Mouse (Mus musculus) stomach, embryonic 15.5 days (tissue): Measurements from ENCODE around the gene Slc25a33. TPM values are rescaled to one million over a fixed set of nuclear protein-coding genes. Genes with fewer than 3 reads are reported as not detected.
"Not testable (repeated sequence)": the region's sequence is repeated elsewhere in the genome, so short reads cannot be mapped to it uniquely, and the experiment has no call there.

Source experiments
- ATAC-seq: fragments of 200-750 bp; cut with Nextera tagmentation; 2 replicates; pipeline ENCODE4 v1.8.0; 2017; ENCODE audit warnings: low read depth, moderate number of reproducible peaks, moderate TSS enrichment; ENCODE audit not compliant: insufficient read depth, low FRiP score
- H3K27ac ChIP-seq: fragments of 300-500 bp; sonication (generic); 2 replicates; pipeline ENCODE4 v1.5.1; 2015; ENCODE audit warnings: mild to moderate bottlenecking, inconsistent platforms
- H3K27me3 ChIP-seq: fragments of 300-500 bp; sonication (generic); replicated peaks from 2 replicates; pipeline ENCODE4 v1.6.1; 2015; ENCODE audit warnings: inconsistent platforms
- H3K36me3 ChIP-seq: fragments of 300-500 bp; sonication (generic); 2 replicates; pipeline ENCODE4 v1.6.1; 2015; ENCODE audit warnings: inconsistent platforms
- H3K4me1 ChIP-seq: fragments of 300-500 bp; sonication (generic); 2 replicates; pipeline ENCODE4 v1.6.1; 2015; ENCODE audit warnings: inconsistent platforms
- H3K4me2 ChIP-seq: fragments of 300-500 bp; sonication (generic); 2 replicates; pipeline ENCODE4 v1.6.1; 2015; ENCODE audit warnings: mild to moderate bottlenecking, inconsistent platforms
- H3K4me3 ChIP-seq: fragments of 300-500 bp; sonication (generic); replicated peaks from 2 replicates; pipeline ENCODE4 v1.5.1; 2015; ENCODE audit warnings: inconsistent platforms
- H3K9ac ChIP-seq: fragments of 300-500 bp; sonication (generic); 2 replicates; pipeline ENCODE4 v1.6.1; 2015; ENCODE audit warnings: inconsistent platforms
- H3K9me3 ChIP-seq: fragments of 300-500 bp; sonication (generic); 2 replicates; pipeline ENCODE4 v1.6.1; 2016; ENCODE audit warnings: inconsistent platforms
- WGBS: fragments of 180-500 bp; shearing (Covaris S2); methylation state at CpG from one replicate; pipeline ENCODE4 v1.1.7; 2015; 5-methylcytosine and 5-hydroxymethylcytosine counted together
- polyA plus RNA-seq: library from polyadenylated mRNA; unstranded; fragments of >200 nt; fragmentation: Nextera tagmentation; extraction: Ambion mirVana; gene quantifications from 2 replicates; pipeline ENCODE4 v1.2.1, GENCODE M21; 2015

Slc25a33 gene
- 10.4 and 10.6 TPM in 2 replicates for polyA plus RNA-seq

DNA sequence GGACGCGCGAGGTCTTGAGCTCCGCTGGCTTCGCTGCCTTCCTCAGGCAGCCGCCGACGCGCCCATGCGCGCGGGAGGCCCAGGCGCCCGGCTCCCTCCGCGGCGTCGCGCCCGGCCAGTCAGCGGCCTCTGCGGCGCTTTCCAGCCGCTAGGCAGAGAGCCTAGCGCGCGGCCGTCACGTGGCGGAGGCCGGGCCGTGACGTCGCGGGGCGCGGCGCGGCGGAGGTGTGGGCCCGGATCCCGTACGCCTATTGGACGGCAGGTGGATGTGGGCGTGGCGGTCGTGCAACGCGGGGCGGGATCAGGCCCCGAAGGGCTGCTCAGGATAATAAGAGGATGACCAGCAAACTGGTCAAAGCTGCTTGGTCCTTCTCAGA lies at the start of gene Slc25a33:
Gene Slc25a33 (minus strand): TSS at position 184 of the 377 bp plus-strand sequence.
- Histone ChIP-seq H3K4me2 (peak within 1 kb of the TSS; percentile 99), H3K4me1 (peaks cover 23% of the 10 kb centered on the region), H3K9me3 (no peaks in the 10 kb centered on the region), H3K27ac (peak within 1 kb of the TSS; percentile 53; the same call in 1 of the 2 replicates), H3K9ac (peak within 1 kb of the TSS; percentile 63), H3K36me3 (no peaks in the 10 kb centered on the region), H3K27me3 (no peaks in the 10 kb centered on the region), H3K4me3 (peak within 1 kb of the TSS; percentile 71)
- peak; percentile 96 for ATAC-seq
- under 1% methylated on average over 51 of the region's 51 CpGs for WGBS

DNA sequence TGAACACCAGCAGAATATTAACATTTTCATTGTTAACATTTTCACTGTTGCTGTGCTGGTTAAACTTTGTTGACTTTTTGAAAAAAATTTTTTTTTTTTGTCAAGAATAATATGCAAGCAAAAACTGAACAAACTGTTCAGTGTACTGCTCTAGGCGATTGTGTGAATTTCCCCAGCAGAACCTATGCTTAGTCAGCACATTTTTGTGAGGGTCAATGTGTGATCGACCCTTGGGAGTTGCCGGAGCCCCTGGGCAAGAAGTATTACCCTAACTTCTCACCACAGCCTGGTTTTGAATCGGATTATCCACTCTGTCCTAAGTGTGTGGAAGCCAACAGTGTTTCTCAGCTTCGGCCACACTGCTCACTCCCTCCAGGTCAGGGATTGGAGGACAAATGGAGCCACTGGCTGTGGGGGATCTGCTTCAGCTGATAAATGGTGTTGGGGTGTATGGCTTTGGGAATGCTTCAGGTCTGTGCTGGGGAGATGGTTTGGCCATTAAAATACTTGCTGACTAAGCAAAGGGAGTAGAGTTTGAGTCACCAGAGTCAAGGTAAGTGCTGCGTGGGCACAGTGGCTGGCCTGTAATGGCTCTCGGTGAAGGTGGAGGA lies 48.6 kb upstream of the Slc25a33 start:
- Histone ChIP-seq H3K27me3 (no peaks in the 10 kb centered on the region), H3K4me1 (peaks cover 5% of the 10 kb centered on the region; the same call in 1 of the 2 replicates), H3K36me3 (no peaks in the 10 kb centered on the region), H3K9me3 (no peaks in the 10 kb centered on the region), H3K27ac (no peak overlapping the region), H3K4me2 (no peak overlapping the region), H3K4me3 (no peak overlapping the region), H3K9ac (no peak overlapping the region)
- 64% methylated on average over 7 of the region's 7 CpGs for WGBS
- no peak for ATAC-seq

DNA sequence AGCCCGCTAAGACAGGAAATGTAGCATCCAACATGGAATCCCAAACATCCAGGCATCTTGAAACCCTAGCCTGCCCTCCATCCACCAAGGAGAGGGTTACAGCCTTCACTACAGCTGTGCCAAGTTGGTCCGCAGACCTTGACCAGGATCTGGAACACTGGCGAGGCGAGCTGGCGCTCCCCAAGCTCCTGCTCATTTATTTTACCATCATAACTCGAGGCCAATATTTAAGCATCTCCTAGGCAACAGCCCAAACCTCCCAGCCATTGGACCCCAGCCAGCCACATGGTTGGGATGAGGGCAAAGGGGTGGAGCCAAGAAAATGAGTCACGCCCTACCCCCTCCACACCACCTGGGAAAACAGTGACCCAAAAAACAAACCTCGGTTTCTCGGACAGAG lies 48.0 kb upstream of the Slc25a33 start:
- no peak overlapping the region for H3K4me2 ChIP-seq
- peak; percentile 30; the same call in 1 of the 2 replicates for ATAC-seq
- H3K36me3 ChIP-seq: no peaks in the 10 kb centered on the region

DNA sequence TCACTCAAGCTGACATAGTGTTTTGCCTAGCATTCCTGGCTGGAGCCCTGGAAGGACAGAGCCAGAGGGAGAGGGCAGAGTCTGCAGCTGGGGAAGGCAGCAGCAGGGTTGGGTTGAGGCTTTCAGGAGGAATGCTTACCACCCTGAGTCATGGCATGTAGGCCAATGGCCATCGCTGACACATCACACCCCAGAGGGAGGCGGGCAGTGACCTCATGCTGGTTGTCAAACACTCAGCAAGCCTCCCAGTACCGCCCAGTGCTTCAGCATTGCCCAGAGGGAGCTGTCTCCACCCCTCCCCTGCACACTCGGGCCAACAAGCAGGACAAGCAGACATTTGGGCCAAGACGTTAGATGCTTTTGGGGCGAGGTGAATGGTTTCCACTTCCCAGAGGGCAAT lies 46.5 kb upstream of the Slc25a33 start:
- Histone ChIP-seq H3K9me3 (no peaks in the 10 kb centered on the region), H3K27me3 (no peaks in the 10 kb centered on the region), H3K4me3 (no peak overlapping the region), H3K36me3 (no peaks in the 10 kb centered on the region), H3K9ac (no peak overlapping the region), H3K4me1 (peaks cover 5% of the 10 kb centered on the region; the same call in 1 of the 2 replicates), H3K4me2 (no peak overlapping the region), H3K27ac (no peak overlapping the region)
- ATAC-seq: peak; percentile 76
- WGBS: 36% methylated on average over 6 of the region's 6 CpGs

More for the DNA sequence above, 48.0 kb upstream of the Slc25a33 start:
- 35% methylated on average over 9 of the region's 9 CpGs for WGBS
- Histone ChIP-seq H3K4me1 (peaks cover 5% of the 10 kb centered on the region; the same call in 1 of the 2 replicates), H3K9ac (no peak overlapping the region), H3K27ac (no peak overlapping the region), H3K9me3 (no peaks in the 10 kb centered on the region), H3K27me3 (no peaks in the 10 kb centered on the region), H3K4me3 (no peak overlapping the region)

DNA sequence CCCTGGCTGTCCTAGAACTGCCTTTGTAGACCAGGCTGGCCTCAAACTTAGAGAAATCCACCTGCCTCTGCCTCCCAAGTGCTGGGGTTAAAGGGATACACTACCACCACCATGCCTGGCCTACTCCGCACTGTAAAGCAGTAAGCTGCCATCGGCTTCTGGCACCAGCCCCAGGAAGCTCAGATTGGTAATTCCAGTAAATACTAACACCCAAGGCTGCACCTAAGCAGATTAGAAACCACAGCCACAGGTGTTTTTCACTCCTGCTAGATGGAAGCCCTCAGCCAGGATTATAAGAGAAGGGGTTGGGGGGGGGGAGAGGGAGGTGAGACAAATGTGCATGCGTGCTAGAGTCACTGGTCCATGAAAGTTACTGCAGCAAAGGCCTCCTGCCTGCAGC lies 45.1 kb upstream of the Slc25a33 start:
- Histone ChIP-seq H3K4me1 (peaks cover 5% of the 10 kb centered on the region; the same call in 1 of the 2 replicates), H3K27me3 (no peaks in the 10 kb centered on the region), H3K4me2 (no peak overlapping the region), H3K27ac (no peak overlapping the region), H3K36me3 (no peaks in the 10 kb centered on the region), H3K9me3 (no peaks in the 10 kb centered on the region), H3K9ac (no peak overlapping the region), H3K4me3 (no peak overlapping the region)
- ATAC-seq: no peak
- 71% methylated on average over 3 of the region's 3 CpGs for WGBS

DNA sequence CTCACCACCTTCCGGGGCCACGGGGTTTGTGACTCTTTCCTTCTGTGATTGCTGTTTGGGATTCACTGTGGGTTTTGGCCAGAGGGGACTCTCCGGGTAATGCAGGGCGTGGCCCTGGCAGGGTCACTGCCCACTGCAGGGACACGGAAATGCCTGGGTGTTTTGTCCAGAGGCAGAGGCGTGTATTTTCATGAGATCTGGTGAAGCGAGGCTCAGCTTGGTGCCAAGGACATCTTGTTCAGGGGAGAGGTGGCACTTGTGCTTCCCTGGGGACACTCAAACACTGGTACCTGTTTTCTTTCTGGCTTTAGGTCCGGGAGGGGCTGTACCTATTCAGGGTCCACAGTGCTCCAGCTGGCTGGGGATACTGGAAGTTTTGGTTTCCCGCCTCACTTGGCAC lies 42.5 kb upstream of the Slc25a33 start:
- 81% methylated on average over 9 of the region's 9 CpGs for WGBS
- Histone ChIP-seq H3K27ac (no peak overlapping the region), H3K4me1 (peaks cover 12% of the 10 kb centered on the region; the same call in 1 of the 2 replicates), H3K27me3 (no peaks in the 10 kb centered on the region), H3K9me3 (no peaks in the 10 kb centered on the region), H3K36me3 (no peaks in the 10 kb centered on the region), H3K9ac (no peak overlapping the region), H3K4me3 (no peak overlapping the region), H3K4me2 (no peak overlapping the region)
- ATAC-seq: no peak

DNA sequence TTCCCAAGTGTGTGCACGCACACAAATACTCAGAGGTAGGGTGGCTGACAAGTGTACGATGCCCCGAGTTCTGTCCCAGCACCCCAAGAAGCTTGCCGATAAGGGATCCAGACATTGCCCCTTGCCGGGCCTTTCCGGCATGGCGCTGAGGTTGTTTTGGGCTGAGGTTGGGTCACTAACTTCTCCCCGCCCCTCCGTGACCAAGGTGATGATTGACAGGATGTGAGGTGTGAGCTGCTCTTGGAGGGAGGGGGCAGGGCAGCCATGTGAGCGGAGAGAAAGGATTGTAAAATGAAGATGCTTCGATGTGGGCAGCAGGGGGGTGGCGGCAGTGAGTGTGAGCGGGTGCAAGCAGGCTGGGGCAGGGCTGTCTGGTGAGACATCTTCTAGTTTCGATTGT lies 41.5 kb upstream of the Slc25a33 start:
- no peaks in the 10 kb centered on the region for H3K36me3 ChIP-seq
- no peak for ATAC-seq
- no peak overlapping the region for H3K27ac ChIP-seq
- no peak overlapping the region for H3K4me2 ChIP-seq
- WGBS: 87% methylated on average over 14 of the region's 14 CpGs
- peaks cover 7% of the 10 kb centered on the region; the same call in 1 of the 2 replicates for H3K4me1 ChIP-seq
- peaks cover under 1% of the 10 kb centered on the region for H3K27me3 ChIP-seq
- no peak overlapping the region for H3K4me3 ChIP-seq
- no peak overlapping the region for H3K9ac ChIP-seq
- H3K9me3 ChIP-seq: no peaks in the 10 kb centered on the region

DNA sequence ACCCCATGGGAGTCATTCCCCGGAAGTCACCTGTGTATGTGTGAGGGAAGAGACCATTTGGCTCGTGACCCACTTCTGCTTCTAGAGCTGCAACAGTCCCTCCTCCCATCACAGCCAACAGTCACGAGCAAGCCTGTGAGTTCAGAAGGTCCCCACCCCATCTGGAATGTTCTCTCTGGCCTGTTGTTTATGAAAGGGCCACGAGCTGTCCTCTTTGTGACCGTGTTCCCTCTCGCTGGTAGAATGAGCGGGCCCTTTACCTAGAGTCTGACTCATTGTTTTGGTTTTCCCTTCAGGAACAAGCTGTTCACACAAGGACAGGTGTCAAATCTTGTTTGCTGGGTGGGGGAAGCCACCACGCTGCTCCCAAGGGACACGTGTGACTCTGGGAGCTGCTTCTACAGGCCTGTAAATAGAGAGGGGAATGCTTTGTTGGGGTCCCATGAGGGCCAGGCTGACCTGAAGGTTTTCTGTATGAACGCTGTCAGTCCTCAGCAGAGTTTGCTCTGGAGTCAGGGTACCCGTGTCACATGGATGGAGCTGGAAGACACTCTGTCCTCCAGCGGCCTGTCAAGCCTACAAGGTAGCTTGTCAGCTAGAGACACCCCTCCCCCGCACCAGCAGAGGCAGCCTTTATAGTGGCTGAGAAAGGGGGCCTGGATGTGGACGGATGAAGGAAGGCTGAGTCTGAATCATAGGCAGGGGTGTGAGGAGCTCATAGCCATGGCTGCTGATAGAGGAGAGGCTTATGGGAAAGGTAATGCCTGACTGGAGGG lies 39.5 kb upstream of the Slc25a33 start:
- Histone ChIP-seq H3K9ac (no peak overlapping the region), H3K4me1 (0 out of 2 replicates have a peak, but pooled peaks cover 6% of the 10 kb centered on the region), H3K4me2 (no peak overlapping the region), H3K27me3 (peaks cover 10% of the 10 kb centered on the region), H3K4me3 (no peak overlapping the region), H3K27ac (no peak overlapping the region), H3K9me3 (no peaks in the 10 kb centered on the region), H3K36me3 (no peaks in the 10 kb centered on the region)
- 0 out of 2 replicates have a peak, but pooled peaks have one; percentile 56 for ATAC-seq
- WGBS: 45% methylated on average over 14 of the region's 14 CpGs

DNA sequence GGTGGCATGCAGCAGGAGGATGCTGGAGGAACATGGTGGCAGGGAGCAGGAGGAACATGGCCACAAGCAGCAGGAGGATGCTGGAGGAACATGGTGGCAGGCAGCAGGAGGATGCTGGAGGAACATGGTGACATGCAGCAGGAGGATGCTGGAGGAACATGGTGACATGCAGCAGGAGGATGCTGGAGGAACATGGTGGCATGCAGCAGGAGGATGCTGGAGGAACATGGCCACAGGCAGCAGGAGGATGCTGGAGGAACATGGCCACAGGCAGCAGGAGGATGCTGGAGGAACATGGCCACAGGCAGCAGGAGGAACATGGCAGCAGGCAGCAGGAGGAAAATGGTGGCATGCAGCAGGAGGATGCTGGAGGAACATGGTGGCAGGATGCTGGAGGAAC lies 36.3 kb upstream of the Slc25a33 start:
- H3K27me3 ChIP-seq: peaks cover 10% of the 10 kb centered on the region
- not testable (repeated sequence) for H3K9me3 ChIP-seq, H3K4me2 ChIP-seq, H3K9ac ChIP-seq, ATAC-seq, H3K4me1 ChIP-seq, H3K4me3 ChIP-seq, H3K36me3 ChIP-seq, H3K27ac ChIP-seq

DNA sequence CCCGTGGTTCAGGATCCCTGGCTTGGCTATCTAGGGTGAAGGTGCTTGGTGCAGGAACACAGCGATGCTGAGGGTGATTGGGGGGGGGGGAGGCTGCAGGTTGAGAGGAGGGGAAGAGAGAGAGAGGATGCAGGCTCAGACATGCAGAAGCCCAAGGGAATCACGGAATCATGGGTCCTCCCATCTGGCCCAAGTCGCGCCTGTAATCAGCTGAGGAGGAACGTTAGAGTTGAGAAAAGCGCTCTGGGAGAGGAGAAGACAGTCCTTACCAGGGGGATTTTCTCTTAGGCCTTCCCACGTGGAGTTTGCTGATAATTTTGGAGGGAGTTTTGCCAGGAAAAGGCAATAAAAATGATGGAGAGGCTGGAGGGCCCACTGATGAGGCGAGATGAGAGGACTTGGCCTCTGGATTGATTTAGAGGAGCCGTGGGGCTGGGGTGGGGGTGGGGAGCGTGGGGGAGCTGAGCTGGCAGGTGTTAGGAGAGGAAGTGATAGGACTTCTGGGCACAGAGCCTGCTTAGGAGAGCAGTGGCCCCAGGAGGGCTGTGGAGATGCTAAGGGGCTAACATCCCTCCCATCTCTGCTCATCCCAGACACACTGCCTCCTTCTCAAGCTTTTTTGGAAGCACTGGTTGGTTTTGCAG lies 34.6 kb upstream of the Slc25a33 start:
- Histone ChIP-seq H3K4me1 (0 out of 2 replicates have a peak, but pooled peaks cover 6% of the 10 kb centered on the region), H3K27me3 (peaks cover 10% of the 10 kb centered on the region), H3K27ac (no peak overlapping the region), H3K36me3 (no peaks in the 10 kb centered on the region), H3K9ac (no peak overlapping the region), H3K4me2 (no peak overlapping the region), H3K4me3 (no peak overlapping the region), H3K9me3 (no peaks in the 10 kb centered on the region)
- ATAC-seq: no peak
- WGBS: 32% methylated on average over 11 of the region's 11 CpGs

DNA sequence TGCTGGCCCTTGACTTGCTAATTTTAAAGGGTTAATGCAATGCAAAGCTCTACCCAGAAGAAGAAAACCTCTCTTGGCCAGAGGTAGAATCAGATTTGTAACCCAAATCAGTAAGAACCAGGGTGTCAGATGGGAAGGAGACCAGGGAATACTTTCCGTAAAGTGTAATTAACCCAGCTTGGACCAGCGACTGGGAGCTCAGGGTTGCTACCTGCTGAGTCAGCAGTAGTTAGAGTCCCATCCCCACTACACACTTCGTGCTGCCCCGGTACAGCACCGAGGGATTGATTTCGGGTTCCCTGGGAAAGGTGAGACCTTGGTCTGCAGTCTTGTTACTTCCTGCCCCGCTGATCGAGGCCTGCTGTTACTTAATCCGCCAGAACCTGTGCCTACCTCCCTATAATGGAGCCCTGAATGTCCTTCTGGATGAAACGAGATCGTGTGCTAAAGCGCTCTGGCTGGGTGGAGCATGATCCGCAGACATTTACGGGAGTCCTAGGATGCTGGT lies 34.0 kb upstream of the Slc25a33 start:
- H3K9ac ChIP-seq: no peak overlapping the region
- no peak overlapping the region for H3K27ac ChIP-seq
- no peaks in the 10 kb centered on the region for H3K36me3 ChIP-seq
- no peak overlapping the region for H3K4me3 ChIP-seq
- peaks cover 10% of the 10 kb centered on the region for H3K27me3 ChIP-seq
- 34% methylated on average over 14 of the region's 14 CpGs for WGBS
- H3K4me2 ChIP-seq: no peak overlapping the region
- ATAC-seq: no peak
- 0 out of 2 replicates have a peak, but pooled peaks cover 1% of the 10 kb centered on the region for H3K4me1 ChIP-seq
- no peaks in the 10 kb centered on the region for H3K9me3 ChIP-seq
